Mouse (Mus musculus): ENCODE data around the gene Tfrc. TPM values are rescaled to one million over a fixed set of nuclear protein-coding genes. Genes with fewer than 3 reads are reported as not detected.
A peak's percentile ranks its signal among the peaks of the same experiment; 100 is the strongest.

Tfrc gene
- polyA plus RNA-seq, 1 experiment from 2014 or later, result 43.6 TPM

DNA sequence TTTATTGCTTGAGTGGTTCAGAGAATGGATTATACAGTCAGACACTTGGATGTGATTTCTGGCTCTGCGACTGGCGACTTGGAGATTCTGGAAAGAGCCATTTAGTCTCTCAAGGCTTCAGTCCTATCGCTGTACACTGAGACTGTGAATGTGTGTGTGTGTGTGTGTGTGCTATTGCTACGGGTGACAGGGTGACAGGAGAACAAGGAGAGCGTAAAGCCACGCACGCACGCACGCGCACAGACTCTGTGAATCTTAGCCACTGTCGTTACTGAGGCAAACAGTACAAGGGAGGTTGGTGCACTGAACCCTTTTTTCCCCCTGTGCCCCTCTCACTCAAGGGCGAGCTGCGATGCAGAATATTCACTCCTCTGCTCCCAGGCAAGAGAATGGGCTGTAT lies 33.6 kb downstream of the Tfrc start:
- H3K36me3 ChIP-seq (ENCODE audit: control insufficient read depth, insufficient read depth, low read length), result no peaks in the 10 kb centered on the region
- no peaks in the 10 kb centered on the region; the same call in 1 of the 2 replicates for H3K27me3 ChIP-seq (ENCODE audit: control insufficient read depth, insufficient read depth, low read length)
- H3K9ac ChIP-seq (replicated peaks; ENCODE audit: low read depth, low read length), result no peak overlapping the region
- WGBS, result 42% methylated on average over 13 of the region's 13 CpGs
- H3K27ac ChIP-seq (ENCODE audit: low read depth, low read length), result no peak overlapping the region
- no peak for ATAC-seq (ENCODE audit: low read depth)
- H3K4me1 ChIP-seq (ENCODE audit: control insufficient read depth, insufficient read depth, low read length), result peaks cover 18% of the 10 kb centered on the region
- no peak overlapping the region for H3K4me3 ChIP-seq (ENCODE audit: low read depth, low read length)
- H3K9me3 ChIP-seq (ENCODE audit: control insufficient read depth, low read length), result no peaks in the 10 kb centered on the region
- 0 out of 2 replicates have a peak overlapping the region, but pooled peaks have one; percentile 8 for H3K4me2 ChIP-seq (ENCODE audit: low read depth, low read length)

DNA sequence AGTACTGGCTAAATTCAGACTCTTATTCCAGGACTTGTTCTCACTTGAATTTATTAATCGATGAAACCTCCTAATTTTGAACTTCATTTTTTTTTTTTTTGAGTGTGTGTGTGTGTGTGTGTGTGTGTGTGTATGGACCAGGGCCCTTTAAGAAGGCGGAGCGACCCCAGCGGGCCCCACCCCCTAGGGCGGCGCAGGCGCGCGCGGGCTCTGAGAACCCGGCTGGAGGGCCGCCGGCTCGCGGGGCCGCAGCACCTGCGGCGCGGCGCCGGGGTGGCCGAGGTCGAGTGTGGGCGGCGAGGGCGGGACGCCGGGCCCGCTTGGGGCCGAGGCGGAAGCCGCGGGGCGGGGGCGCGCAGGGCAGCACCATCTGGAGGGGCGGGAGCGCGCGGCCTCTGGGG lies 34.9 kb downstream of the Tfrc start, which contains the start of gene Tnk2:
Gene Tnk2 (plus strand): TSS at position 214 of the 401 bp plus-strand sequence.
- no peaks in the 10 kb centered on the region for H3K9me3 ChIP-seq (ENCODE audit: control insufficient read depth, low read length)
- peak within 1 kb of the TSS; percentile 89 for H3K4me3 ChIP-seq (ENCODE audit: low read depth, low read length)
- peak; percentile 86 for ATAC-seq (ENCODE audit: low read depth)
- H3K27me3 ChIP-seq (ENCODE audit: control insufficient read depth, insufficient read depth, low read length), result no peaks in the 10 kb centered on the region; the same call in 1 of the 2 replicates
- H3K27ac ChIP-seq (ENCODE audit: low read depth, low read length), result peak within 1 kb of the TSS; percentile 84
- H3K4me2 ChIP-seq (ENCODE audit: low read depth, low read length), result peak within 1 kb of the TSS; percentile 85
- H3K4me1 ChIP-seq (ENCODE audit: control insufficient read depth, insufficient read depth, low read length), result peaks cover 18% of the 10 kb centered on the region
- no peaks in the 10 kb centered on the region for H3K36me3 ChIP-seq (ENCODE audit: control insufficient read depth, insufficient read depth, low read length)
- H3K9ac ChIP-seq (replicated peaks; ENCODE audit: low read depth, low read length), result peak within 1 kb of the TSS; percentile 86
- 2% methylated on average over 36 of the region's 40 CpGs for WGBS

DNA sequence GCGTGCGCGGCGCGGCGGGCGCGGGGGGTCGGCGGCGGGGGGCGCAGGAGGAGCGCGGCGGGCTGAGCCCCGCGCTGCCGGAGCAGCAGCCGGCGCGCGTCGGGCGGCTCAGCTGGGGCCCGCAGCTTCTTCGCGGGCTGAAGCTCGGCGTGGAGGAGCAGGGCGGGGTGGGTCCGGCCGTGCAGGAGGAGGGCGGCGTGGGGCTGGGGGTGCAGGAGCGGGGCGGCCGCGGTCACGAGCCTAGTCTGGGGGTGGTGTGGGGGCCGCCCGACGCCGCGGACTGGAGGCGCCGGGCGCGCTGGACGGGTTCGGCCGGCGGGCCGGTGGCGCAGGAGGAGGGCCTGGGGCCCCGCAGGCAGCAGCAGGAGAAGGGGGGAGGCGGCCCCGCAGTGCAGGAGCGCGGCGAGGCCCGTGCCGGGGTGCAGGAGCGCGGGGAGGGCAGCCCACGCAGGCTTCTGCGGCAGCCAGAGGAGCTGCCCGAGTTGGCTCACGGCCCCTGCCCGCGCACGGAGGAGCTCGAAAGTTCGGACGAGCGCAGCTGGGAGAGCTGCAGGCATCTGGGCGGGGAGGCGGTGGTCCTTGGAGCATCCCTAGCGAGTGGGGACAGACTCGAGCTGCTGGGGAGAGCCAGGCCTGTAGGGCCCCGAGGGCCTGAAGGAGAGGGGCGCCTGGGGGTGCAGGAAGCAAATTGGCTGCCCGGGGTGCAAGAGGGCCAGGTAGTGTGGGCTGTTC lies 35.5 kb downstream of the Tfrc start:
- H3K4me2 ChIP-seq (ENCODE audit: low read depth, low read length), result peak overlapping the region; percentile 85
- no peaks in the 10 kb centered on the region; the same call in 1 of the 2 replicates for H3K27me3 ChIP-seq (ENCODE audit: control insufficient read depth, insufficient read depth, low read length)
- peak overlapping the region; percentile 89 for H3K4me3 ChIP-seq (ENCODE audit: low read depth, low read length)
- H3K4me1 ChIP-seq (ENCODE audit: control insufficient read depth, insufficient read depth, low read length), result peaks cover 18% of the 10 kb centered on the region
- H3K27ac ChIP-seq (ENCODE audit: low read depth, low read length), result peak overlapping the region; percentile 84
- H3K9ac ChIP-seq (replicated peaks; ENCODE audit: low read depth, low read length), result peak overlapping the region; percentile 86
- peak; percentile 81 for ATAC-seq (ENCODE audit: low read depth)
- no peaks in the 10 kb centered on the region for H3K36me3 ChIP-seq (ENCODE audit: control insufficient read depth, insufficient read depth, low read length)
- WGBS, result under 1% methylated on average over 47 of the region's 82 CpGs
- no peaks in the 10 kb centered on the region for H3K9me3 ChIP-seq (ENCODE audit: control insufficient read depth, low read length)

- WGBS, result 13% methylated on average over 12 of the region's 12 CpGs
- Histone ChIP-seq H3K9ac (replicated peaks; ENCODE audit: low read depth, low read length) (peak overlapping the region; percentile 86), H3K36me3 (ENCODE audit: control insufficient read depth, insufficient read depth, low read length) (no peaks in the 10 kb centered on the region), H3K27me3 (ENCODE audit: control insufficient read depth, insufficient read depth, low read length) (no peaks in the 10 kb centered on the region; the same call in 1 of the 2 replicates), H3K4me1 (ENCODE audit: control insufficient read depth, insufficient read depth, low read length) (peaks cover 18% of the 10 kb centered on the region), H3K4me3 (ENCODE audit: low read depth, low read length) (peak overlapping the region; percentile 89), H3K27ac (ENCODE audit: low read depth, low read length) (peak overlapping the region; percentile 84), H3K9me3 (ENCODE audit: control insufficient read depth, low read length) (no peaks in the 10 kb centered on the region), H3K4me2 (ENCODE audit: low read depth, low read length) (peak overlapping the region; percentile 85)
- no peak for ATAC-seq (ENCODE audit: low read depth)
These were observed 36.1 kb downstream of the Tfrc start for GRCm38 (mm10) chr16:32644801-32645170.

- Histone ChIP-seq H3K27me3 (ENCODE audit: control insufficient read depth, insufficient read depth, low read length) (no peaks in the 10 kb centered on the region; the same call in 1 of the 2 replicates), H3K4me1 (ENCODE audit: control insufficient read depth, insufficient read depth, low read length) (peaks cover 18% of the 10 kb centered on the region), H3K4me3 (ENCODE audit: low read depth, low read length) (peak overlapping the region; percentile 89), H3K9ac (replicated peaks; ENCODE audit: low read depth, low read length) (peak overlapping the region; percentile 86), H3K36me3 (ENCODE audit: control insufficient read depth, insufficient read depth, low read length) (no peaks in the 10 kb centered on the region), H3K27ac (ENCODE audit: low read depth, low read length) (peak overlapping the region; percentile 65; the same call in 1 of the 2 replicates), H3K9me3 (ENCODE audit: control insufficient read depth, low read length) (no peaks in the 10 kb centered on the region), H3K4me2 (ENCODE audit: low read depth, low read length) (peak overlapping the region; percentile 85)
- whole genome bisulfite sequencing, result 18% methylated on average over 14 of the region's 14 CpGs
- peak; percentile 35; the same call in 1 of the 2 replicates for ATAC-seq (ENCODE audit: low read depth)
These were observed 36.7 kb downstream of the Tfrc start for GRCm38 (mm10) chr16:32645361-32645914.

- Histone ChIP-seq H3K4me2 (ENCODE audit: low read depth, low read length) (peak overlapping the region; percentile 85), H3K27me3 (ENCODE audit: control insufficient read depth, insufficient read depth, low read length) (no peaks in the 10 kb centered on the region; the same call in 1 of the 2 replicates), H3K9ac (replicated peaks; ENCODE audit: low read depth, low read length) (no peak overlapping the region), H3K4me1 (ENCODE audit: control insufficient read depth, insufficient read depth, low read length) (peaks cover 18% of the 10 kb centered on the region), H3K4me3 (ENCODE audit: low read depth, low read length) (peak overlapping the region; percentile 89; the same call in 1 of the 2 replicates), H3K9me3 (ENCODE audit: control insufficient read depth, low read length) (no peaks in the 10 kb centered on the region), H3K36me3 (ENCODE audit: control insufficient read depth, insufficient read depth, low read length) (no peaks in the 10 kb centered on the region), H3K27ac (ENCODE audit: low read depth, low read length) (no peak overlapping the region)
- ATAC-seq (ENCODE audit: low read depth), result no peak
- WGBS, result 89% methylated on average over 9 of the region's 9 CpGs
These were observed 37.3 kb downstream of the Tfrc start for GRCm38 (mm10) chr16:32646014-32646413.

GRCm38 (mm10) chr16:32647712-32648111 lies 39.0 kb downstream of the Tfrc start:
- no peak for ATAC-seq (ENCODE audit: low read depth)
- no peaks in the 10 kb centered on the region; the same call in 1 of the 2 replicates for H3K27me3 ChIP-seq (ENCODE audit: control insufficient read depth, insufficient read depth, low read length)

GRCm38 (mm10) chr16:32650461-32650860 lies 41.7 kb downstream of the Tfrc start:
- H3K9ac ChIP-seq (replicated peaks; ENCODE audit: low read depth, low read length), result no peak overlapping the region
- H3K36me3 ChIP-seq (ENCODE audit: control insufficient read depth, insufficient read depth, low read length), result no peaks in the 10 kb centered on the region
- H3K27ac ChIP-seq (ENCODE audit: low read depth, low read length), result no peak overlapping the region
- ATAC-seq (ENCODE audit: low read depth), result no peak
- H3K4me2 ChIP-seq (ENCODE audit: low read depth, low read length), result no peak overlapping the region
- H3K9me3 ChIP-seq (ENCODE audit: control insufficient read depth, low read length), result no peaks in the 10 kb centered on the region
- H3K4me1 ChIP-seq (ENCODE audit: control insufficient read depth, insufficient read depth, low read length), result peaks cover 12% of the 10 kb centered on the region
- H3K4me3 ChIP-seq (ENCODE audit: low read depth, low read length), result no peak overlapping the region
- no peaks in the 10 kb centered on the region for H3K27me3 ChIP-seq (ENCODE audit: control insufficient read depth, insufficient read depth, low read length)

More at GRCm38 (mm10) chr16:32647712-32648111, 39.0 kb downstream of the Tfrc start:
- no peak overlapping the region for H3K4me3 ChIP-seq (ENCODE audit: low read depth, low read length)
- no peak overlapping the region for H3K9ac ChIP-seq (replicated peaks; ENCODE audit: low read depth, low read length)
- H3K36me3 ChIP-seq (ENCODE audit: control insufficient read depth, insufficient read depth, low read length), result no peaks in the 10 kb centered on the region
- no peak overlapping the region for H3K27ac ChIP-seq (ENCODE audit: low read depth, low read length)
- no peaks in the 10 kb centered on the region for H3K9me3 ChIP-seq (ENCODE audit: control insufficient read depth, low read length)
- no peak overlapping the region for H3K4me2 ChIP-seq (ENCODE audit: low read depth, low read length)
- peaks cover 18% of the 10 kb centered on the region for H3K4me1 ChIP-seq (ENCODE audit: control insufficient read depth, insufficient read depth, low read length)

GRCm38 (mm10) chr16:32650974-32651618 lies 42.4 kb downstream of the Tfrc start:
- H3K27ac ChIP-seq (ENCODE audit: low read depth, low read length), result no peak overlapping the region
- 86% methylated on average over 5 of the region's 5 CpGs for WGBS
- H3K4me2 ChIP-seq (ENCODE audit: low read depth, low read length), result no peak overlapping the region
- H3K9me3 ChIP-seq (ENCODE audit: control insufficient read depth, low read length), result no peaks in the 10 kb centered on the region
- no peak overlapping the region for H3K4me3 ChIP-seq (ENCODE audit: low read depth, low read length)
- H3K9ac ChIP-seq (replicated peaks; ENCODE audit: low read depth, low read length), result no peak overlapping the region
- H3K36me3 ChIP-seq (ENCODE audit: control insufficient read depth, insufficient read depth, low read length), result no peaks in the 10 kb centered on the region
- H3K4me1 ChIP-seq (ENCODE audit: control insufficient read depth, insufficient read depth, low read length), result peaks cover 6% of the 10 kb centered on the region
- H3K27me3 ChIP-seq (ENCODE audit: control insufficient read depth, insufficient read depth, low read length), result no peaks in the 10 kb centered on the region
- ATAC-seq (ENCODE audit: low read depth), result no peak

Data from neural tube, embryonic 14.5 days (tissue).